Mouse (Mus musculus): ENCODE results near the gene Olfr114. TPM values are rescaled to one million over a fixed set of nuclear protein-coding genes. Genes with fewer than 3 reads are reported as not detected.

The Olfr114 gene
- not detected in 2 replicates for total RNA-seq (2017)

DNA sequence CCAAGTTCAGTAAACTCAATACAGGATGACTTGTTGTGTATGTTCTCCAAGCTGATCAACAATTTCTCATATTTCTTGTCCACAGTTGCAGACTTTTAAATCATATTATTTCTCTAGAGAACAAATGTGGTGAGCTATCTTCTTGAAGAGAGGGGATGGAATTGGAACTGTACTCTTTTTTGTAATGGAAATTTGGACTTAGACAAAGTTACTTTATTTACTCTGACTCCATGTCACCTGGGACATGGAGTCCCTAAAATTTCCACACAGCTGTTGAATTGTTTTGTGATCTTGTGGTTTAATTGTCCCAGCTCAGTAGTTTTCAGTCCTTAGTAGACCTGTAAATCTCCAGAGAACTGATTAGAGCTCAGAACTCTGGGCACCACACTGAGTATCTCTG, at the start of gene Olfr114:
TSS of gene Olfr114 (minus strand) at position 101 of the 400 bp plus-strand sequence.
- no peak for ATAC-seq (replicated peaks in 1 of 2; ENCODE audit: insufficient read depth in 1 of 2, low FRiP score in 2 of 2, low TSS enrichment in 1 of 2, low read depth in 1 of 2, poor library complexity in 2 of 2, severe bottlenecking in 2 of 2)

DNA sequence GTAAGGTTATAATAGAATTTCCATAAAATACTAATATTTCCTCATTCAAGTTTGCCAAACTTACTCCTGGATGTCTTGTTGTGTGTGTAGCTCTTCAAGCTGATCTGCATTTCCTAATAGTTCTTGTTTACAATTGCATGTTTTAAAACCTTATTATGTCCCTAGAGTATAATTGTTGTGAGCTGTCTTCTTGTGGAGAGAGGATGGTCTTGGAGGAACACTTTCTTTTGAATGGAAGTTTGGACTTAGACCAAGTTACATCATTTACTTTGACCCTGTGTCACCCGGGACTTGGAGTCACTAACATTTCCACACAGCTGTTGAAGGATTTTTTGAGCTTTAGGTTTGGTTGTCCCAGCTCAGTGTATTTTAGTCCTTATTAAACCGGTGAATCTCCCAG, 34.5 kb upstream of the Olfr114 start, which contains the start of the genes Olfr115 and Olfr116:
TSS of gene Olfr115 (minus strand) at position 101 of the 400 bp plus-strand sequence.
TSS of gene Olfr116 (minus strand) at position 191 of the 400 bp plus-strand sequence.
- no peak for ATAC-seq (replicated peaks in 1 of 2; ENCODE audit: insufficient read depth in 1 of 2, low FRiP score in 2 of 2, low TSS enrichment in 1 of 2, low read depth in 1 of 2, poor library complexity in 2 of 2, severe bottlenecking in 2 of 2)

DNA sequence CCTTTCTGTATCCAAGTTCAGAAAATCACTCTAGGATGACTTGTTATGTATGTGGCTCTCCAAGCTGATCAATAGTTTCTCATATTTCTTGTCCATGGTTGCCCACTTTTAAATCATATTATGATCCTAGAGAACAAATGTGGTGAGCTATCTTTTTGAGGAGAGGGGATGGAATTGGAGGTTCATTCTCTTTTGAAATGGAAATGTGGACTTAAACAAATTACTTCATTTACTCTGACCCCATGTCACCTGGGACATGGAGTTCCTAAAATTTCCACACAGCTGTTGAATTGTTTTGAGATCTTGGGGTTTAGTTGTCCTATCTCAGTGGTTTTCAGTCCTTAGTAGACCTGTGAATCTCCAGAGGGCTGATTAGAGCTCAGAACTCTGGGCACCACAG, 15.0 kb downstream of the Olfr114 start, which contains the start of gene Olfr113:
TSS of gene Olfr113 (minus strand) at position 101 of the 400 bp plus-strand sequence.
- ATAC-seq (replicated peaks in 1 of 2; ENCODE audit: insufficient read depth in 1 of 2, low FRiP score in 2 of 2, low TSS enrichment in 1 of 2, low read depth in 1 of 2, poor library complexity in 2 of 2, severe bottlenecking in 2 of 2) = no peak

DNA sequence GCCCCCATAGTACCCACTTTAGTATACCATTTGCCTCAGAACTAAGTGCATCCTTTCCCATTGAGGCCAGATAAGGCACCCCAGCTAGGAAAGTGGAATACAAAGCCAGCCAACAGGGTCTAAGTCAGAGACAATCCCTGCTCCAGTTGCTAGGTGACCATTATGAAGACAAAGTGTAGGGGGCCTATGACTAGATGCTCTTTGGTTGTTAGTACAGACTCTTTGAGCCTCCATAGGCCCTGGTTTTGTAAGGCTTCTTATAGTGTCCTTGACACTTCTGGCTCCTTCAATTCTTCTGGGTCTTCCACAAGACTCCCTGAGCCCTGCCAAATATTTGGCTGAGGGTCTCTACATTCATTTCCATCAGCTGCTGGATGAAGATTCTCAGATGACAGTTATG, 23.2 kb downstream of the Olfr114 start, which contains the start of gene Olfr112:
TSS of gene Olfr112 (minus strand) at position 101 of the 400 bp plus-strand sequence.
- no peak for ATAC-seq (replicated peaks in 1 of 2; ENCODE audit: insufficient read depth in 1 of 2, low FRiP score in 2 of 2, low TSS enrichment in 1 of 2, low read depth in 1 of 2, poor library complexity in 2 of 2, severe bottlenecking in 2 of 2)

DNA sequence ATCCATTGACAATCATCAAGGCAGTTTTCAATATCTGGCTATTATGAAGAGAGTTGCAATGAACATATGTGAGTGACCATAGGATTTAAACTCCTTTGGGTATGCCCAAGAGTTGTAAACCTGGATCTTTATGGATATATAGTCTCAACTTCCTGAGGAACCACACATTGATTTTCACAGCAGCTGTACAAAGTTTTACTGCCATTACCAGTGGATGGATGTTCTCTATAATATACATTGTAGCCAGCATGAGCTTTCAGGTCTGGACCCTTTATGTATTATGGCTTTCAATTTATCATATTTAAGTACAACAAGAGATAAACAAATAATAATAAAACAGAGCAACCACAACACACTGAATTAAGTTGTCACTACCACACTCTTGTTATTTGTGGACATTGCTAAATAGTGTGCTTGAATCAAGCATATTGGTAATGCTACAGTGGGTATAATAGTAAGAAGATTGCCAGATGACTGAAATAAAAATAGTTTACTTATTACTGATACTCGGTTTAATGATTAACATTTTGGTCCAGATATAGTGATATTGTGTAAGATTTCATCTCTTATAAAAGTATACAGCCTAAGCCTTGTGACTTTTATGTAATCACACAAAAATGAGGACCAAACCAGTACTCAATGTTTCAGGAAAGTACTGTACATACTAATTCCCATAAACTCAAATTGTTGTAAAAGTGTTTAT, 33.5 kb downstream of the Olfr114 start:
- ATAC-seq (replicated peaks in 1 of 2; ENCODE audit: insufficient read depth in 1 of 2, low FRiP score in 2 of 2, low TSS enrichment in 1 of 2, low read depth in 1 of 2, poor library complexity in 2 of 2, severe bottlenecking in 2 of 2) = no peak

DNA sequence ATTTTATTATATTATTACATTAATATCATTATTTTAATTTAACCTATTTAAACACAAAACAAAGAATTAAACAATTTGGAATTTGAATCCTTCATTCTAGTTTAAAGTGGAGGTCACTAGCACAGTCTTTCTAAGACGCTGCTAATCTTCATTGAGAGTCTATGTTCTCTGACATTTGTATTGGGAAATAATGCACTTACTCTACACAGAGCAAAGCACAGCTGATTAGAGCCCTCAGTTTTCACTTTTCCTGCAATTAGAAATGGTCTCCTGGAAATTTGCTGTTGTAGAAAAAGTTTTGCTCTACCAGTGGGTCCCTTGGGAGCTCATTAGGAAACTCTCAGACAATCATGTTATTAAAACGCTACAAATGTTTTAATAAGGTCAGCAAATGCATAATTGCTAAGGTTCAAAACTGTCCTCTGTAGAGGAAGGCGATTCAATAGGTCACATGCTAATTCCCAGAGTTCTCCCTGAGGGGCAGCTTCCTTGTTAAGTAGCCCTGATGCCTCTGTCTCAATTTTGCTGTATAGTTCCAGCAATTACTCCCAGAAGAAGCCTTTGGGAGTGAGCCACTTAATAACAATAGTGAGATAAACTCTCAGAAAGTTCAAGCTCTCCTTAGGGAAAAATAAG, 48.6 kb downstream of the Olfr114 start:
- no peak for ATAC-seq (replicated peaks in 1 of 2; ENCODE audit: insufficient read depth in 1 of 2, low FRiP score in 2 of 2, low TSS enrichment in 1 of 2, low read depth in 1 of 2, poor library complexity in 2 of 2, severe bottlenecking in 2 of 2)

DNA sequence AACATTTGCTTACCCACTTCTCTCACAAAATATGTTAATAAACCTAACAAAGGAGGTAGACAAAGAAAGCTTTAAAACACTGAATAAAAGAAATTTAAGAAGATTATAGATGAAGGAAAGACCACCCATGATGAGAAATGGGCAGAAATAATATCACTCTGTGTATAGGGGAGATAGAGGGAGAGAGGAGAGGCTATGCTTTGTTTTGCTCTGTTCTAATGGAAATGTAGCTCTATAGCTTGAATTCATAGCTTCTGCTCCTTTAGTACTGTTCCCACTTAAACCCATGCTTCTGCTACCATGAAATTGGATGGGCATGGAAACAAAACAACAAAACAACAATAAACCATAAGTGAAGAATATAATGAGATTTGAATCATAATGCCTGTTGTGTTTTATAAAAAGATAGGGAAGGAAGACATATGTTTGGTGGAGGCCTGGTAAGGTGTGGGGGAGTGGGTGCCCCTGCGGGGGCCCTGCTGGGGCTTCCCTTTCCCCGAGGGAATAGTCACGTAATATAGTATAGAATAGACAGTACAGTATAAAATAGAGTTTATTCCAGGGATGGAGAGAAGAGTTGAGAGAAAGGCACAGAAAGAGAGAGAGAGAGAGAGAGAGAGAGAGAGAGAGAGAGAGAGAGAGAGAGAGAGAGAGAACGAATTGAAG, 51.0 kb downstream of the Olfr114 start:
- no peak for ATAC-seq (replicated peaks in 1 of 2; ENCODE audit: insufficient read depth in 1 of 2, low FRiP score in 2 of 2, low TSS enrichment in 1 of 2, low read depth in 1 of 2, poor library complexity in 2 of 2, severe bottlenecking in 2 of 2)

Other genes starting within 250 kb of the Olfr114 start
- gene Olfr104-ps, start 233.2 kb downstream of the Olfr114 start, total RNA-seq (2017) = not detected in 2 replicates
- gene Olfr105-ps, start 213.7 kb downstream of the Olfr114 start, total RNA-seq (2017) = not detected in 2 replicates
- not detected in 2 replicates for gene Olfr106-ps, start 202.3 kb downstream of the Olfr114 start, total RNA-seq (2017)
- gene Olfr107, start 193.5 kb downstream of the Olfr114 start, total RNA-seq (2017) = not detected in 2 replicates
- gene Olfr108, start 147.3 kb downstream of the Olfr114 start, total RNA-seq (2017) = not detected in 2 replicates
- gene Olfr109, start 133.8 kb downstream of the Olfr114 start, total RNA-seq (2017) = not detected in 2 replicates
- not detected in 2 replicates for gene H2-M2, start 109.2 kb downstream of the Olfr114 start, total RNA-seq (2017)
- not detected in 2 replicates for gene Olfr110, start 100.3 kb downstream of the Olfr114 start, total RNA-seq (2017)
- gene Olfr111, start 84.7 kb downstream of the Olfr114 start, total RNA-seq (2017) = not detected in 2 replicates
- gene Olfr112, start 23.3 kb downstream of the Olfr114 start, total RNA-seq (2017) = not detected in 2 replicates
- not detected in 2 replicates for gene Olfr113, start 15.1 kb downstream of the Olfr114 start, total RNA-seq (2017)
- not detected in 2 replicates for gene Olfr115, start 34.4 kb upstream of the Olfr114 start, total RNA-seq (2017)
- not detected in 2 replicates for gene Olfr116, start 34.5 kb upstream of the Olfr114 start, total RNA-seq (2017)
- gene Olfr117, start 71.0 kb upstream of the Olfr114 start, total RNA-seq (2017) = not detected in 2 replicates
- gene Olfr118, start 74.2 kb upstream of the Olfr114 start, total RNA-seq (2017) = not detected in 2 replicates
- not detected in 2 replicates for gene Olfr119, start 103.8 kb upstream of the Olfr114 start, total RNA-seq (2017)
- not detected in 2 replicates for gene Olfr120, start 129.1 kb upstream of the Olfr114 start, total RNA-seq (2017)
- not detected in 2 replicates for gene Olfr121, start 156.1 kb upstream of the Olfr114 start, total RNA-seq (2017)
- not detected in 2 replicates for gene Olfr122, start 175.9 kb upstream of the Olfr114 start, total RNA-seq (2017)
- gene Olfr123, start 200.8 kb upstream of the Olfr114 start, total RNA-seq (2017) = not detected in 2 replicates
- gene Olfr124, start 207.1 kb upstream of the Olfr114 start, total RNA-seq (2017) = not detected in 2 replicates
- not detected in 2 replicates for gene Olfr125, start 240.2 kb upstream of the Olfr114 start, total RNA-seq (2017)